Mouse (Mus musculus) midbrain, embryonic 10.5 days (tissue): ENCODE data around the gene Scube3. TPM values are rescaled to one million over a fixed set of nuclear protein-coding genes. Genes with fewer than 3 reads are reported as not detected.

ENCODE experiments used
- DNase-seq: peaks from one replicate; pipeline ENCODE4 v3.0.0-alpha.2; 2017; ENCODE audit warnings: low spot score
- H3K27ac ChIP-seq: fragments of 300-500 bp; sonication (generic); replicated peaks from 2 replicates; pipeline ENCODE4 v1.5.1; 2016; ENCODE audit warnings: mild to moderate bottlenecking
- H3K27me3 ChIP-seq: fragments of 300-500 bp; sonication (generic); 2 replicates; pipeline ENCODE4 v1.6.1; 2016; ENCODE audit warnings: low read depth, mild to moderate bottlenecking; ENCODE audit not compliant: poor library complexity, severe bottlenecking
- H3K36me3 ChIP-seq: fragments of 300-500 bp; sonication (generic); 2 replicates; pipeline ENCODE4 v1.6.1; 2016; ENCODE audit warnings: mild to moderate bottlenecking, moderate library complexity
- H3K4me1 ChIP-seq: fragments of 300-500 bp; sonication (generic); 2 replicates; pipeline ENCODE4 v1.6.1; 2016
- H3K4me3 ChIP-seq: fragments of 300-500 bp; sonication (generic); 2 replicates; pipeline ENCODE4 v1.5.1; 2016; ENCODE audit warnings: mild to moderate bottlenecking, moderate library complexity
- H3K9me3 ChIP-seq: fragments of 300-500 bp; sonication (generic); replicated peaks from 2 replicates; pipeline ENCODE4 v1.6.1; 2016; ENCODE audit warnings: mild to moderate bottlenecking
- WGBS: fragments of 180-500 bp; shearing (Covaris S2); methylation state at CpG from one replicate; pipeline ENCODE4 v1.1.7; 2016; 5-methylcytosine and 5-hydroxymethylcytosine counted together
- polyA plus RNA-seq: library from polyadenylated mRNA; unstranded; fragments of >200 nt; fragmentation: Nextera tagmentation; extraction: Ambion mirVana; gene quantifications from 2 replicates; pipeline ENCODE4 v1.2.1, GENCODE M21; 2016

Gene Scube3
- polyA plus RNA-seq, 1 experiment from 2014 or later: 10.8 TPM

DNA sequence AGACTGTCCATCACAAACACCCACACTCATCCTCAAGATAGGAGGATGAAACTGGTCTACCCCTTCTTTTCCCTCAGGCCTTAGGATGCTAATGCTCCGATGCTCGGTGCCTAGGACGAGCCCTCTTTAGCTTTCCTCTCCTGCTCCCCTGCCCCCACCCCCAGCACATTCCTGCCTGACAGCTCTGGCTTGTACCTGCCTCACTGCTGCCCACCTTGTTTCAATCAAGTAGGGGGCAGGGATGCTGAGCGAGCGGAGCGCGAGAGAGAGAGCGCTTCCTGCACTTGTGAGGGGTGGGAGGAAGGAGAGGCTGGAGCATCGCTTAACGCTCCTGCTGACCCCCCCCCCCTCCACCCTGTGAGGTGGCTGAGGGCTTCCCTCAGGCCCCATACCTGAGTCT lies 18.4 kb downstream of the Scube3 start:
- WGBS: 23% methylated on average over 10 of the region's 10 CpGs

DNA sequence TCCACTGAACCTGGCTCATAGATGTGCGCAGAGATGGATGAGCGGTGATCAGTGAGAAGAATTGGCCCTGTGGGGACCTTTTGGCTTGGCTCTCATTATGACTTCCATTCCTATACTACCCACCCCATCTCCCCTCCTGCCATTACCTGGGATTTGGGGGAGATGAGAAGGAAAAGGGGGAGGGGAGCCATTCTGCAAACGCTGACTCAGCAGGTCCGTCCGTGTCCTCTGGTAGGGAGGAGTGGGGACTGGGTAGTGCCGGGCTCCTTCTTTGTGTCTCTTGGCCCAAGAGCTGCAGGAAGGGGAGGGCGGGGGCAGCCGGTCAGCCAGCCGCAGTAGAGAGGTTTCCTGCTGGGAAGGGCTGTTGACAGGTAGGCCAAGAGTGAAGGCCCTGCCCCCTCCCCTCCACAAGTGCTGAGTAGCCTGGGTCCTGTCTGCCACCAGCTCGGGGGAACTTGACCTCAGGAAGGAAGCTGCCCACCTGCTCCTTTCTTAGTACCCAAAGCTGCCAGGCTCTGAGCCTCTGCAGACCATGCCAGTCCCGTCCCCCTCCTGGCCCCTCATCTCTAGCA lies 19.5 kb downstream of the Scube3 start:
- 0 out of 2 replicates have a peak overlapping the region, but pooled peaks have one; percentile 0 for H3K27ac ChIP-seq
- H3K9me3 ChIP-seq: no peaks in the 10 kb centered on the region
- H3K36me3 ChIP-seq: peaks cover 100% of the 10 kb centered on the region
- H3K4me3 ChIP-seq: no peak overlapping the region
- peaks cover 42% of the 10 kb centered on the region for H3K4me1 ChIP-seq
- H3K27me3 ChIP-seq: peaks cover 81% of the 10 kb centered on the region
- DNase-seq: no peak
- WGBS: 29% methylated on average over 11 of the region's 11 CpGs

More for the DNA sequence above, 18.4 kb downstream of the Scube3 start:
- Histone ChIP-seq H3K36me3 (peaks cover 100% of the 10 kb centered on the region), H3K27ac (no peak overlapping the region), H3K4me1 (peaks cover 44% of the 10 kb centered on the region), H3K9me3 (no peaks in the 10 kb centered on the region), H3K27me3 (peaks cover 79% of the 10 kb centered on the region), H3K4me3 (no peak overlapping the region)
- no peak for DNase-seq

DNA sequence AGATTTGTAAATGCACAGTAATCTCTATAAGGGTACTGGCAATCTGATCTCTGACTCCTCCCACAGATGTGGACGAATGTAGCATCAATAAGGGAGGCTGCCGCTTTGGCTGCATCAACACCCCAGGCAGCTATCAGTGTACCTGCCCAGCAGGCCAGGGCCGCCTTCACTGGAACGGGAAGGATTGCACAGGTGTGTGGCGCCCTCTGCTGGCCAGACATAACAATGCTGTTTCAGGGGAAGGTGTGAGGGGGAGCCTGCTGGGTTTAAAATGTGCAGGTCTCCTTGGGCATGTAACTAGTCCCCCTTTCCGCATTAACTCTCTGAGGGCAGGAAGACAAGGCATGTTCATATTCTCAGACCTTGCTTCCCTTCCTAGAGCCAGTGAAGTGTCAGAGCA lies 21.7 kb downstream of the Scube3 start:
- peaks cover 27% of the 10 kb centered on the region for H3K4me1 ChIP-seq
- H3K36me3 ChIP-seq: peaks cover 100% of the 10 kb centered on the region
- 5% methylated on average over 6 of the region's 6 CpGs for WGBS
- DNase-seq: peak; percentile 82
- H3K9me3 ChIP-seq: no peaks in the 10 kb centered on the region
- H3K4me3 ChIP-seq: no peak overlapping the region
- H3K27ac ChIP-seq: no peak overlapping the region
- peaks cover 60% of the 10 kb centered on the region for H3K27me3 ChIP-seq

DNA sequence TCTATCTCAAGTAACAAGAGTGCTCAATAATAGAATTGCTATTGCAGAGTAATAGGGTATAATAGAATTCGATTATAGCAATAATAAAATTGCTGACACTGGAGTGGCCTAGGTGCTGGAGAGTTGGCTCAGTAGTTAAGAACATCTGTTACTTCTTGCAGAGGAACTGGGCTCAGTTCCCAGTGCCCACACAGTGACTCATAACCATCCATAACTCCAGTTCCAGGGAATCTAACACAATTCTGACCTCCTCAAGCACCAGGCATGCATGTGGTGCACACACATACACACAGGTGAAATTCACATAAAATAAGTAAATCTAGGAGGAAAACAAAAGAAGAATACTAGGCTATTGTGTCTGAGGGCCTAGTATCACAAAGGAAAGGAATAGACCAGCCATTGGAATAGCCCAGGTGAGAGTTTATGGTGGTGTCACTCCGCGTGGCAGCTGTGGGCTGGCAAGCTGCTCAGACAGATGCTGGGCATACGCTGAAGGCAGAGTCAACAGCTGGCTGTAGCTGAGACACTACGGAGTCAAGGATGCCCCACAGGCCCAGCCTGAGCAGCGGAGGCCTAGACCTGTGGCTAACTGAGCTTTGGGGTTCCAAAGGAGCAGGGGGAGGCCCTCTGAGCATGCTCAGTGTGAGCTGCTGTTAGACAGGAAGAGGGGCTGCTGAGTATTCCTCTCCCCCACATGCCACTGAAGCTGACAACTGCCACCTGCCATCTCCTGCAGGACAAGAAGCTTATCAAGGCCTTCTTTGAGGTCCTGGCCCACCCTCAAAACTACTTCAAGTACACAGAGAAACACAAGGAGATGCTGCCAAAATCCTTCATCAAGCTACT lies 28.7 kb downstream of the Scube3 start:
- WGBS: 91% methylated on average over 6 of the region's 6 CpGs
- H3K9me3 ChIP-seq: no peaks in the 10 kb centered on the region
- H3K36me3 ChIP-seq: peaks cover 79% of the 10 kb centered on the region
- no peak for DNase-seq
- no peaks in the 10 kb centered on the region for H3K27me3 ChIP-seq
- no peak overlapping the region for H3K4me3 ChIP-seq
- H3K4me1 ChIP-seq: peaks cover 29% of the 10 kb centered on the region
- H3K27ac ChIP-seq: no peak overlapping the region

DNA sequence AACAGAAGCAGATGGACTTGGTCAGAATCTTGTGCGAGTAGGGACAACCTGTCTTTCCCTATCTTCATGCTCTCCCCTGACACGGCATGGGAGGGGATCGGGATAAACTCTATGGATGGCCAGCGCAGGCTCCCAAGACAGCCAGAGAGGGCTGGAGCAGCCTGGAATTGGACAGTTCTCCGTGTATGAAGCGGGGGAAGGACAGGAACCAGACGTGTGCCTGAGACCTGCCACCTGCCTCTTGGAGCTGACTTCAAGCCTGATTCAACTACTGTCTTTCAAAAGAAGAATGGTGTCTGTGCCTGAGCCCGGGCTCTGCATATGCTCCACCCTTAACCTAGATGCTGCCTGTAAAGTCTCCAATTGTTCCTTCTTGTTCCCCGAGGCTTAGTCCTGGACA lies 30.7 kb downstream of the Scube3 start:
- H3K36me3 ChIP-seq: peaks cover 59% of the 10 kb centered on the region
- H3K4me1 ChIP-seq: peaks cover 44% of the 10 kb centered on the region
- H3K27me3 ChIP-seq: no peaks in the 10 kb centered on the region
- no peak for DNase-seq
- H3K27ac ChIP-seq: peak overlapping the region; percentile 18
- WGBS: 80% methylated on average over 9 of the region's 9 CpGs
- no peak overlapping the region for H3K4me3 ChIP-seq
- no peaks in the 10 kb centered on the region for H3K9me3 ChIP-seq

DNA sequence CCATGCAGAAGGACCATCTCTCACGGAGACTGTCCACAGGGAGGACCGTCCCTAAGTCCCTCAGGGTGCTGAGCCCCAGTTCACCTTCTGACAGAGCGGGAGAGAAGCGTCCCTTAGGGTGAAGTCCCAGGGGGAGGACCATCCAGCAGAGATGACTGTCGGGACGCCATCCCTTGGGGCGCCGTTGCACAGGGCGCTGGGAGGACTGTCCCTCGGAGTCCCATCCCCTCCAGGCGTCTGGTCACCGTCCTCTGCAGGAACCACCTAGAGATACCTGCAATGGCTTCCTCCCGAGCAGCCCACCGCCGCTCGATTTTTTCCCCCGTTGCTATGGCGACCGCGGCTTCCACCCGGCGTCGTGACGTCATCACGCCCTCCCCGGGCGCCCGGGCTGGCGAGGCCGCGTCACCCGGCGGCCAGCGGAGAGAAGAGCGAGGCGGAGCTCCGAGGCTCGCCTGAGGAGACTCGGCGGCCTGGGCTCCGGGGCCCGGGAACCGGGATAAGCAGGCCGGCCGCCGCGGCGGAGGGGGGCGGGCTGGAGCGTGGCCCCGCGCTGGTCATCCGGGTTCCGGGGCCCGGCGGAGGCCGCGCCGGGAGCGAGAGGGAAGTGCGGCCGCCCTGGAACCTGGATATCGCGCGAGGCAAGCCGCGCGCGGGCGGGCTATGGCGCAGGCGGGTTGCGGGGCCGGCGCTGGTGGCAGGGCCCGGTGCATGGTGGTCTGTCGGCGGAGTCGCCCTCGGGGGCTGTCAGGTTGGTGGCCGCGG lies 35.0 kb downstream of the Scube3 start, which contains the start of gene Zfp523:
Zfp523 (plus strand) TSS at position 355 of the 765 bp plus-strand sequence.
- no peaks in the 10 kb centered on the region for H3K9me3 ChIP-seq
- no peaks in the 10 kb centered on the region for H3K27me3 ChIP-seq
- WGBS: under 1% methylated on average over 77 of the region's 82 CpGs
- peaks cover 31% of the 10 kb centered on the region for H3K36me3 ChIP-seq
- H3K4me1 ChIP-seq: peaks cover 84% of the 10 kb centered on the region
- DNase-seq: peak; percentile 95
- H3K4me3 ChIP-seq: peak within 1 kb of the TSS; percentile 88
- H3K27ac ChIP-seq: peak within 1 kb of the TSS; percentile 99

DNA sequence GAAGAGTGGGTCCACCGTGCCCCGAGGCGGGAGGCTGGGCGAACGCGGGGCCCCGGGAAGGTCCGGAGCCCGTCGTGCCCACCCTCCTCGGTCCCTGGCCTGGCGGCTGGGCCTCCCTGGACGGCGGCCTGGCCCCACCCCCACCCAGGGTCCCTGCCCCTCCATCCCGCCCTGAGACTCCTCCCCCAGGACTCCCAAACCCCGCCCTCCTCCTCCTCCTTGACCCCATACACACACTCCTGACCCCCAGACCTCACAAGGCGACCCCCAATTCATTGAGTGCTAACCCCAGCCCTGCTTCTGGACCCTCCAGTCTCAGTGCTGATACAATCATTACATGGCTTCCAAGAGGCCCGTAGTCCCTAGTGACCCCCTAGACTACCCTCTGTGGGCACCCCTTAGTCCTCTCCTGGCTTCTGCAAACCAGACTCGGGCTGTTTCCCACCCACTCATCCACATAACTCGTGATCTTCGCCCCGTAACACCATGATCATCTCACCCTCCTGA lies 35.7 kb downstream of the Scube3 start:
- H3K4me1 ChIP-seq: peaks cover 78% of the 10 kb centered on the region
- 11% methylated on average over 14 of the region's 22 CpGs for WGBS
- DNase-seq: peak; percentile 84

DNA sequence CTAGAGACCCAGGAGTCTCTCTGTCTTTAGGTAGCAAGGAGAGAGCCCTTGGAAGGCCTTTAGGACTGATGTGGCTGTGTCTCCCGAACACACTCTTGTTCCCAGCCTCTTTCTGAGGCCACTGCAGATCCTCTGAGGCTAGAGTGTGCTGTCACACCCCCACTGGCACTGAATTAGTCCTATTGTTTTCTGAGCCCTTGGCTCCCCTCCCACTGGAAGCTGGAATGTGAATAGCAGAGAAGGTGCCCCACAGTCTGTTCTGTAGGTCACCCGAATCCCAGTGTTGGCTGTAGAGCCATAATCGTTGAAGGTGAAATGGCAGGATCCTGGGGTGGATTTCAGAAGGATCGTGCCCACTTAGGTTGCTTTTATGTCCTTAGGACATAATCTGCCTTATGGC lies 38.4 kb downstream of the Scube3 start:
- 52% methylated on average over 4 of the region's 4 CpGs for WGBS
- no peak for DNase-seq
- Histone ChIP-seq H3K9me3 (no peaks in the 10 kb centered on the region), H3K27me3 (no peaks in the 10 kb centered on the region), H3K4me1 (peaks cover 60% of the 10 kb centered on the region), H3K27ac (0 out of 2 replicates have a peak overlapping the region, but pooled peaks have one; percentile 28), H3K4me3 (no peak overlapping the region), H3K36me3 (peaks cover 24% of the 10 kb centered on the region)

More for the DNA sequence above, 35.7 kb downstream of the Scube3 start:
- Histone ChIP-seq H3K27me3 (no peaks in the 10 kb centered on the region), H3K36me3 (peaks cover 25% of the 10 kb centered on the region), H3K9me3 (no peaks in the 10 kb centered on the region), H3K4me3 (peak overlapping the region; percentile 88), H3K27ac (peak overlapping the region; percentile 99)

DNA sequence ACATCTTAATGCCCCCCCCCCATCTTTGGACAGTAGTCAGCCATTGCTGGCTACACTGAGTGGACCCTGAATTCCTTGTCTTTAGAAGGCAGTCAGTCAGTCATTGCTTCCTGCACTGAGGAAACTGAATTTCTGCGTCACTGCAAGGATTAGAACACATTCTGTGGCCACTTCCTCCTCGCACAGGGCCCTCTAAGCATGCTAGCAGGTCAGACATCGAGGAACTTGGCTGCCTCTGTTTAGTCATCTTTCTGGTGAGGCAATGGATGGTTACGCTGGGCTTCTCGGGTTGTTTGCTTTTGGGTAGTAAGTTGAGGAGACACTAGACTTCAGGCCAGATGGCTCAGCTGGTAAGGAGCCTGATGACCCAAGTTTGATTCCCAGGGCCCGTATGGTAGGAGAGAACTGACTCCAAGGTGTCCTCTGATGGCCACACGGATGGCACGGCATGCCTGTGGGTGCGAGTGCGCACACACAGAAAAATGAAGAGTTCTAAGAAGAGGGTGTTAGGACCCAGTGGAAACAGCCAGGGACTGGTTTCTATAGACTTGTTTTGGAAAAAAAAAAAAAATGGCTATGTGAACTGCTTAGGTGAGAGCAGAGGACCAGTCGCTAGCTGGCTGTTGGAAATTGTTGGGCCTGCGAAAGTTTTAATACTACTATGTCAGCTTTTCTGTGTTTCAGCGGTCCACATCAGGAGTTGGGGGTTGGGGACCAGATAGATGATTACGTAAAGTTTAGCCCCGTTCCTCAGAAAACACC lies 39.0 kb downstream of the Scube3 start:
- Histone ChIP-seq H3K4me3 (no peak overlapping the region), H3K4me1 (peaks cover 55% of the 10 kb centered on the region), H3K27ac (no peak overlapping the region), H3K9me3 (no peaks in the 10 kb centered on the region), H3K36me3 (peaks cover 30% of the 10 kb centered on the region), H3K27me3 (no peaks in the 10 kb centered on the region)
- no peak for DNase-seq
- 88% methylated on average over 15 of the region's 15 CpGs for WGBS

DNA sequence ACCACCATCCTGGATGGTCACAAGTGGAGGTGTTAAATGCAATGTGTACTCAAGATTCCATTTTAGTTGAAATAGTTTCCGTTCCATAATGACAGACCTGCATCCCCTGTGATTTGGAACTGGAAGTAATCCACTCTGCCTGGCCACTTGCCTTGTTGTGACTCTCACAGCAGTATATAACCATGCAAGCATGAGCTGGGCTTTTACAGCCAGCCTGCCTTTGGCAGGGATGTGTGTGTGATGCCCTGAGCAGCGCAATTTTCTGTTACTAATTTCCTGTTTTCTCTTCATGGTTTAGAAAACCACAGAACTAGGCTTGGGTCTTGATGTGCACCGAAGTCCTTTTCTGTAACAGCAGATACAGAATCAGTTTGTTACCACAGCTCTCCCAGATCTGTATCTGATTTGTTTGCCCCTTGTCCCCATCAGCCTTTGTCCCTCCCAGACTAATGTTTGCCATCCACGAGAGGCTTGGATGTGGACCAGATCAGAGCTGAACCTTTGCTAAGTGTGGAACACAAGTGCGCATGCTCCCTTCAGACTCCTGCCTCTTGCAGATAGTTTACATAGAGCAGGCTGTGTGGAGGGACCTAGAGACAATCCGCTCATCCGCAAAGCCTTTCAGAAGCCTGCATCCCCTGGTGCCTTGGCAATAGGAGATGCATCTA lies 43.2 kb downstream of the Scube3 start:
- Histone ChIP-seq H3K4me3 (no peak overlapping the region), H3K9me3 (no peaks in the 10 kb centered on the region), H3K4me1 (peaks cover 19% of the 10 kb centered on the region), H3K27ac (no peak overlapping the region), H3K27me3 (no peaks in the 10 kb centered on the region), H3K36me3 (peaks cover 37% of the 10 kb centered on the region)
- WGBS: 88% methylated on average over 7 of the region's 7 CpGs
- DNase-seq: no peak

DNA sequence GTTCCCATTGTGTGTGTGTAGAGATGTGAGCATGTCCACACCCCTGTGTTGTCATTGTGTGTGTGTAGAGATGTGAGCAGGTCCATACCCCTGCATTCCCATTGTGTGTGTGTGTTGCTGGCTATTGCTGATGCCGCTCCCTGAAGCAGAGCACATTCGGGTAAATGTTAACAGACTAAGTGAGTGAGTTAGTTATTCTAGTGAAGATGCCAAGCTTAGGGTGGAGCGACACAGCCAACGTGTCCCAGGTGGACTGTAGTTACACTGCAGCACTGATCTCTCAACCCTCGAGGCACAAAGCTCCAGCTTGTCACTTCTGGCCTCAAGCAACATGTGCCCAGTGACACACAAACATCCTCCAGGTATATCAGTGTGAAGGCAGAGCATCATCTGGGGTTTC lies 46.4 kb downstream of the Scube3 start:
- Histone ChIP-seq H3K4me3 (no peak overlapping the region), H3K4me1 (no peaks in the 10 kb centered on the region), H3K36me3 (peaks cover 59% of the 10 kb centered on the region), H3K9me3 (no peaks in the 10 kb centered on the region), H3K27ac (no peak overlapping the region), H3K27me3 (no peaks in the 10 kb centered on the region)
- no peak for DNase-seq
- 90% methylated on average over 5 of the region's 5 CpGs for WGBS
